Mouse (Mus musculus): Measurements from ENCODE around the gene Ddx1. TPM values are rescaled to one million over a fixed set of nuclear protein-coding genes. Genes with fewer than 3 reads are reported as not detected.
"Not testable (repeated sequence)": the region's sequence is repeated elsewhere in the genome, so short reads cannot be mapped to it uniquely, and the experiment has no call there.

Gene Ddx1
- polyA plus RNA-seq, 1 experiment from 2014 or later: 127 TPM

DNA sequence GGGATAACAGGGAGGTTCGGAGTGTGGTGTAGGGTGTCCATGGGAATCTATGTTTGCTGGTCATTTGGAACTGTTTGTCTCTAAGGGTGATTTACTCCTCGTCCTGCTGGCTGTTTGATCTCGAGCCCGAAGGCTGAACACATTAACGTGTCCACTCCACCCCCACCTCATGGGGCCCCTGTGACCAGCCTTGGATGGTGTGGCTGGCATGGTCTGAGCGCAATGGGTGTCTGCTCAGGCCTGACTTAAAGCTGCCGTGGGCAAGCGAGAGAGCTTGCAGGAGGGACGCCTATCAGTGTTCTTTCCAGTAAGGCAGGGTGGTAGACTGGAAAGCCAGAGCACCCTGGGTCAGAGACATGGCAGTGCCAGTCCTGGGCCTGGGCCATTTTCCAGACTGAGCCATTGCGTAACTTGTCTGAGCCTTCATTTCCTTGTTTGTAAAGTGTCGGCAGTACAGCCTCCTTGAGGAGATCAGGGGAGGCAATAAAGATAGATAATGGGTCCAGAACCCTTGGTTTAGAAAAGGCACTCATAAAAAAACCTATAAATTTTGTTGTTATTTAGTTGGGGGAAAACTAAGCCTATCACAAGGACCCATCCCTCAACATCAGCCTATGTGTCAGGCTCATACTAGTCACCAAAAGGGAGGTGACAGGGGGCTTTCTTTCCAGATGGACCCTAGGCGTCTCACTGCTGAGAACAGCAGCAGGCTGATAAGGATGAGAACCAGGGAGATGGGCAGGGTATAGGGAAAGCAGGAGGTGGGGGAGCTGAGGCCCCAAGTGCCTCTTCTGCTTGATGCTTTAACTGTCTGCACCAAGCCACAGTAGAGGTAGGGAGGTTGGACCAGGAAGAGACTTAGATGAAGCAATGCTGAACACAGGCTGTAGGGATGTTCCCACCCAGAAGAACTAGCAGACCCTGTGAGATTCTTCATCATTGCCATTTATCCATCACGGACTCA is 49.4 kb downstream of the Ddx1 start:
- H3K4me2 ChIP-seq: no peak overlapping the region
- H3K27me3 ChIP-seq: no peaks in the 10 kb centered on the region
- WGBS: 58% methylated on average over 13 of the region's 13 CpGs
- no peaks in the 10 kb centered on the region for H3K4me1 ChIP-seq
- no peak for ATAC-seq (ENCODE audit: insufficient number of reproducible peaks, low FRiP score, low TSS enrichment, low read depth)
- no peaks in the 10 kb centered on the region for H3K9me3 ChIP-seq
- no peak overlapping the region for H3K9ac ChIP-seq
- H3K36me3 ChIP-seq: no peaks in the 10 kb centered on the region
- no peak overlapping the region for H3K4me3 ChIP-seq
- H3K27ac ChIP-seq: no peak overlapping the region

DNA sequence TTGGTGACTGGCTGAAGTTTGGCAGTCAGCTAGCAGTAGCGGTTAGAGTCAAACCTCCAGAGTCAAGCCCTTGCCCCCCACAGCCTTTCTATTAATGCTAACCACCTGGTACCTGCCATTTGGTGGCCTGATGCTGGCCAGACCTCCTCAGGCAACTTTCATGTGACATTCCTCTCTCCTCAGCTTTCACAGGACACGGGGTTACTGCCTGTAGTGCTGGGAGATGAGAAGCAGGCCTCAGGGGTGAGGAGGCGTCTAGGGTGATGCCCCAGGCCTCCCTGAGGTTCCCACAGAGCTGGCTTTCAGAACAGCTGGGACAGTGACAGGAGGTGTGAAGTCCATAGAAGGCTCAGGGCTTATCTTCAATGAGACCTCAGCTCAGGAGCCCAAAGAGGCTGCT is 50.9 kb downstream of the Ddx1 start:
- no peak for ATAC-seq (ENCODE audit: insufficient number of reproducible peaks, low FRiP score, low TSS enrichment, low read depth)
- Histone ChIP-seq H3K4me2 (no peak overlapping the region), H3K27ac (no peak overlapping the region), H3K27me3 (no peaks in the 10 kb centered on the region), H3K4me1 (no peaks in the 10 kb centered on the region), H3K9ac (no peak overlapping the region), H3K4me3 (no peak overlapping the region), H3K36me3 (no peaks in the 10 kb centered on the region), H3K9me3 (no peaks in the 10 kb centered on the region)
- 43% methylated on average over 3 of the region's 3 CpGs for WGBS

DNA sequence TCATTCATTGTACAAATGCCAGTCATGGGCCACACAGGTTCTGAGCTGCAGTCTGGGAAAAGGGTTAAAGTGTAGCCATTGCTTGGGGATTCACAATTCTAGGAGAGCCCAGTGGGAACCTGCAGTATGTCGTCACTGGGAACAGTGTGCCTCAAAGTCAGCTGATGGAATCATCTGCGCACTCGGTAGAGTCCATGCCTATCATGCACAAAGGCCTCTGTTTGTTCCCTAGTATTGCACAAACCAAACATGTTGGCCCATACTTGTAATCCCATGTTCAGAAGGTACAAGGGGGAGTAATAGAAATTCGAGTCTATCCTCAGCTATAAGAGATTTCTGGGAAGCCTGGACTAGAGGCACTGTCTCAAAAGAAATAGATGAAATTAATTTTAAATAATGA is 52.9 kb downstream of the Ddx1 start:
- no peak overlapping the region for H3K27ac ChIP-seq
- no peaks in the 10 kb centered on the region for H3K27me3 ChIP-seq
- no peaks in the 10 kb centered on the region for H3K36me3 ChIP-seq
- 54% methylated on average over 4 of the region's 4 CpGs for WGBS
- H3K9me3 ChIP-seq: no peaks in the 10 kb centered on the region
- no peak for ATAC-seq (ENCODE audit: insufficient number of reproducible peaks, low FRiP score, low TSS enrichment, low read depth)
- no peaks in the 10 kb centered on the region for H3K4me1 ChIP-seq
- H3K4me3 ChIP-seq: no peak overlapping the region
- H3K9ac ChIP-seq: no peak overlapping the region
- H3K4me2 ChIP-seq: no peak overlapping the region

DNA sequence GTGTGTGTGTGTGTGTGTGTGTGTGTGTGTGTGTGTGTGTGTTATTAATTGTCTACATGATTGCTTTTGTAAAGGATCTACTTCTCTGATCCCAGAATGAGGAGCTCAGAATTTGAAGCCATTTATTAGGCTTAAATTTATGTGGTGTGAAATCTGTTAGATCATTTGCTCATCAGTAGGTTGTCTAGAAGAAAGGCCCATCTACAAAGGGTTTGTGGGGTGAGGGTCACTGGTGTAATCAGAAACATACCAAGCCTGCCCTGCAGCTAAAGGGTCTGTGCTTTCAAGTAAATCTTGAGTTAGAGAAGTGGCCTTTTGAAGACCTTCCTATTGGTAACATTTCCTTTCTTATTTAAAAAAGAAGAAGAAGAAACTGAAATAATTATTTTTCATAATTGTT is 53.5 kb downstream of the Ddx1 start:
- Histone ChIP-seq H3K27ac (no peak overlapping the region), H3K4me3 (no peak overlapping the region), H3K27me3 (no peaks in the 10 kb centered on the region), H3K36me3 (no peaks in the 10 kb centered on the region), H3K9me3 (no peaks in the 10 kb centered on the region), H3K9ac (no peak overlapping the region), H3K4me1 (no peaks in the 10 kb centered on the region), H3K4me2 (no peak overlapping the region)
- no peak for ATAC-seq (ENCODE audit: insufficient number of reproducible peaks, low FRiP score, low TSS enrichment, low read depth)

DNA sequence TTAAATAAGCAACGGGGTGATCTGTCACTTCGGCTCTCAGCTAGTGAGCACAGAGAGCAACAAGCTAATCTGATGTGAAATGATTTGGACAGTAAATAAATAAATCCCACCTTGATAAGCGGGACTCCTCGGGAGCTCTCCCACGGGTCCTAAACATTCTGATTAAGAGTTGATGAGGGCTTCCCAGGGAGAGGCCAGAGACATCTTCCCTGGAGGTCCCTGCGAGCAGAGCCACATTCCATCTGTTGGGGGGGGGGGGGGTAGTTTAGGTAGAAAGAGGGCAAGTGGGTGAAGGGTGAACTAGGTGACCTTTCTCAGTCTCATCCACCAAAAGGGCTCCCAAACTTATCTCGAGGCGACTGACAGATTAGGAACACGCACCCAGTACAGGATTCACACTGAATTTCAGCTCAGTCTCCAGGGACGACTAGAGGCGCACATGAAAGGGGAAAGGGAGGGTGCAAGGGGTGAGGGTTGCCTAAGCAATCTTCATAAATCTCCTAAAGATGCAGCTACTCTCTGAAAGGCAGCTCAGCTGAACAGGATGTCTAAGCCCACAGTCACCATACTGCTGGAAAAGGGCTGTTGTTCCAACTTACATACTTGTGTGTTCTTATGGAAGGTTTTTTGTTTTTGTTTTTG is 60.8 kb downstream of the Ddx1 start:
- Histone ChIP-seq H3K4me1 (peaks cover 17% of the 10 kb centered on the region), H3K9me3 (no peaks in the 10 kb centered on the region), H3K4me2 (no peak overlapping the region), H3K27ac (no peak overlapping the region), H3K4me3 (no peak overlapping the region), H3K9ac (no peak overlapping the region), H3K36me3 (no peaks in the 10 kb centered on the region), H3K27me3 (peaks cover 9% of the 10 kb centered on the region; the same call in 1 of the 2 replicates)
- 34% methylated on average over 11 of the region's 11 CpGs for WGBS
- no peak for ATAC-seq (ENCODE audit: insufficient number of reproducible peaks, low FRiP score, low TSS enrichment, low read depth)

DNA sequence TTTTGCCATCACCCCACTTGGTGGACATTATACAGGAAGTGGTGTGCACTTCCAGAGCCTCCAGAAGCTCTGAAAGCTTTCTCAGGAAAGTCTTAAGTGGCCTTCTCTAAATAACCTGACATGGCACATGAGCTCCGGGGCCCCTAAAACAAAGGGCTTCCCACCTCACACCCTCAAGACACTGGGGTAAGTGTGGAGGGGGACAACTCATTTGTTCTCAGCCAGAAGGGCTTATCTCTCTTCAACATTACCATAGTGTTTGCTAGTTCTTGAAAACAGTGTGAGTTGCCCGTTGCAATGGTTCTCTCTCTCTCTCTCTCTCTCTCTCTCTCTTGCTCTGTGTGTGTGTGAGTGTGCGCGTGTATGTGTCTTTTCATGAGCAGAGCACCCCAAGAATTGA is 62.8 kb downstream of the Ddx1 start:
- no peak overlapping the region for H3K4me2 ChIP-seq
- no peak overlapping the region for H3K27ac ChIP-seq
- H3K9me3 ChIP-seq: no peaks in the 10 kb centered on the region
- peaks cover 28% of the 10 kb centered on the region for H3K4me1 ChIP-seq
- no peak for ATAC-seq (ENCODE audit: insufficient number of reproducible peaks, low FRiP score, low TSS enrichment, low read depth)
- no peak overlapping the region for H3K4me3 ChIP-seq
- 89% methylated on average over 4 of the region's 4 CpGs for WGBS
- H3K27me3 ChIP-seq: peaks cover 14% of the 10 kb centered on the region
- no peak overlapping the region for H3K9ac ChIP-seq
- H3K36me3 ChIP-seq: no peaks in the 10 kb centered on the region

DNA sequence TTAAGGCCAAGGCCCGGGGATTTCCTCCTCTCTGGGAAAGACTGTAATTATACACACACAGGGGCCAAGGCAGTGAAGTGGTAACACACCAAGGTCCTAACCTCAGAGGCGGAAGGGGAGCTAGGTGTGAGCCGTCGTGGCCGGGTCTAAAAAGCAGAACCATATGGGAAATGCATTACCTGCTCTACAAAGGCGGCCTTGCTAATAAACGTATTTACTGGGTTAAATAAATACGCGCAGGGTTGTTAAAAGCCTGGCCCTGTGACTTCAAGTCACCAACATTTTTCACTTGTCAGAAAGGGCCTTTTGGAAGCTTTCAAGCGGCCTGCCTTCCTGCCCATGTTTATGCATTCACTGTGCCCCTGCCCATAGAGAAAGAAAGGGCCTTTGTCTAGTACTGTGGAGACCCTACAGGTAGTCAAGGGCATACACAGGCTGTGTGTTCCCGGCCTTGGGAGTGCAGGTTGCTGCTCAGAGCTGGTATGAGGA is 64.1 kb downstream of the Ddx1 start:
- Histone ChIP-seq H3K27ac (no peak overlapping the region), H3K4me1 (peaks cover 39% of the 10 kb centered on the region), H3K36me3 (no peaks in the 10 kb centered on the region), H3K4me2 (no peak overlapping the region), H3K9ac (no peak overlapping the region), H3K9me3 (no peaks in the 10 kb centered on the region), H3K4me3 (no peak overlapping the region), H3K27me3 (peaks cover 14% of the 10 kb centered on the region)
- ATAC-seq (ENCODE audit: insufficient number of reproducible peaks, low FRiP score, low TSS enrichment, low read depth): peak; percentile 66
- WGBS: 35% methylated on average over 11 of the region's 11 CpGs

DNA sequence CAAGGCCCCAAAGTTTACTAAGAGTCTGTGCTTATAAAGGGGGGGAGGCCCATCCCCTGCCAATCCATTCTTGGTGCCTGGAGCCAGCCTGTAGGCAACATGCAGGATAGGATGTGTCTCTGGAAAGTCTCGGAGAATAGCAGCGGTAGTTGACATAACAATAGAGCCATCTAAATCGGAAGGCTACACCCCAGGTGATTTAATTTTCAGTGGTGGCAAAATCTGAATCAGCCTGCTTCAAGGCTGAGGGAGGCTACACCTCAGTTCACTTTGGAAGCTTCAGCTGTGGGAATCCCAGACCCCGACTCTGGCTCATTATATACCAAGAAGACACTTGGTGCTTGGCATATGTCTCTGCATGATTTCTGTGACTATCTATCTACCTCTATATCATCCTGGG is 64.9 kb downstream of the Ddx1 start:
- peaks cover 14% of the 10 kb centered on the region for H3K27me3 ChIP-seq
- 60% methylated on average over 4 of the region's 4 CpGs for WGBS
- H3K27ac ChIP-seq; ATAC-seq (ENCODE audit: insufficient number of reproducible peaks, low FRiP score, low TSS enrichment, low read depth); H3K4me2 ChIP-seq; H3K9me3 ChIP-seq; H3K4me3 ChIP-seq; H3K36me3 ChIP-seq; H3K9ac ChIP-seq: not testable (repeated sequence)
- peaks cover 39% of the 10 kb centered on the region for H3K4me1 ChIP-seq

DNA sequence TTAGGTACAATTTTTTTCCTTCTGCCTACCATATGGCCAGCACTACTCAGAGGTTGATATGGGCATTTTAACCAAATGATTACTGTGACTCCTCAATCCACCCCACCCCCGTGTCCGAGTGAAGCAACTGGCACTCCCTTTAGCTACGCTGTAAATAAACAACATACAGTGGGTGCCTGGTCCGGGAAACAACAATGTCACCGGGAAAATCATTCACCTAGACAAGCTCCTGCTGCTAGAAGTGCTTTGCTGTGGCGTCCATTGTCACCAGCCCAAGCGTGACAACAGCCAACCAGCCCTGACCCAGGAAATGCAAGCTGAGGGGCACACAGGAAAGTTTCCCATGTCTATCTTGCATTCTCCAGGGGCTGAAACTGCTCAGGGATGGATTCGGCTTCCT is 66.8 kb downstream of the Ddx1 start:
- Histone ChIP-seq H3K36me3 (no peaks in the 10 kb centered on the region), H3K4me1 (peaks cover 39% of the 10 kb centered on the region), H3K4me2 (no peak overlapping the region), H3K4me3 (no peak overlapping the region), H3K9ac (no peak overlapping the region), H3K27me3 (peaks cover 14% of the 10 kb centered on the region), H3K9me3 (no peaks in the 10 kb centered on the region), H3K27ac (no peak overlapping the region)
- 46% methylated on average over 8 of the region's 8 CpGs for WGBS
- no peak for ATAC-seq (ENCODE audit: insufficient number of reproducible peaks, low FRiP score, low TSS enrichment, low read depth)

DNA sequence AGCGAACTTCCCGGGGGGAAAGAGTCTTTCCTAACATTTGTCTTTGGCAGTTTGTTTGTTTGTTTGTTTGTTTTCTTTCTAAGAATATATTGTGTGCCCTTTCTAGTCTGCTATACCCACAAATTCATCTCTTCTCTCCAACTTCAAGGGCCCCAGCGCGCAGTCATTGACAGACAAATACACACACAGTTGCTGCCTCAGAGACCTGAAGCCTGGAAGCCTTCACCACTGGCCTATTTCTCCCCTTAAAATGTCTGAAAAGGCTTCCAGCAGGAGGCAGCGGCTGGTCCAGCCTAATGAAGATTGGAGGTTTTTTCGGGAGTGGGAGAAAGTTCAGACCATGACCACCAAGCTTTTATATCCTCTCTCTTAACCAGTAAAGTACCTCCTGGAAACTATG is 67.3 kb downstream of the Ddx1 start:
- no peak overlapping the region for H3K4me2 ChIP-seq
- H3K9ac ChIP-seq: no peak overlapping the region
- no peak for ATAC-seq (ENCODE audit: insufficient number of reproducible peaks, low FRiP score, low TSS enrichment, low read depth)
- WGBS: 47% methylated on average over 6 of the region's 6 CpGs
- no peaks in the 10 kb centered on the region for H3K36me3 ChIP-seq
- no peaks in the 10 kb centered on the region for H3K9me3 ChIP-seq
- H3K4me1 ChIP-seq: peaks cover 44% of the 10 kb centered on the region
- peaks cover 14% of the 10 kb centered on the region for H3K27me3 ChIP-seq
- H3K27ac ChIP-seq: no peak overlapping the region
- no peak overlapping the region for H3K4me3 ChIP-seq

DNA sequence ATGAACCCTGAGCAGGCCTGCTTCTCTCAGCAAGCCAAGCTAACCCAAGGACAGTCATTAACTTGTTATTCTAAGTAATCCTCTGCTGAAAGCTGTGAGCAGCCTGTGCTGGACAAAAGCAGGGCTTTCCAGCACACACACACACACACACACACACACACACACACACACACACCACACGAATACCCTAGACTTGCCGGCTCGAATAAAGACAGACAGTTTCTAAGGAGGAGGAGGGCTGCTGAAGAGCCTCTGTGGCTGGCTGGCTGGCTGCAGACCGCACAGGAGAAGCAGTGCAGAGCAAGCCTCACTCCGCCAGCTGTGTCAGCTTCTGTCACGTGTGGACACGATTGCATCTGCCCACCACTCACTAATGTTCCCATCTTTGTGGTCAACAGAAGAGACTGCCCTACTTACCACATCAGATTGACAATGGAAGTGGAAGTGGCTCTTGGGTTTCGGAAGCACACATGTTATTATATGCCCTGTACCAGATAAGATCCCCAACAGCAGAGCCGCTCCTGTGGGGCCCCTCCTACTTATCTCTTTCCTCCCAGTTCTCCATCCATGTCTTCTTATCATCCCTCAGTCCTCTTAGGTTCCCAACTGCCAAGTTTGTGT is 68.2 kb downstream of the Ddx1 start:
- Histone ChIP-seq H3K4me1 (peaks cover 51% of the 10 kb centered on the region), H3K27ac (no peak overlapping the region), H3K4me2 (no peak overlapping the region), H3K36me3 (no peaks in the 10 kb centered on the region), H3K27me3 (peaks cover 16% of the 10 kb centered on the region), H3K4me3 (no peak overlapping the region), H3K9ac (no peak overlapping the region), H3K9me3 (no peaks in the 10 kb centered on the region)
- no peak for ATAC-seq (ENCODE audit: insufficient number of reproducible peaks, low FRiP score, low TSS enrichment, low read depth)
- WGBS: 26% methylated on average over 9 of the region's 9 CpGs

DNA sequence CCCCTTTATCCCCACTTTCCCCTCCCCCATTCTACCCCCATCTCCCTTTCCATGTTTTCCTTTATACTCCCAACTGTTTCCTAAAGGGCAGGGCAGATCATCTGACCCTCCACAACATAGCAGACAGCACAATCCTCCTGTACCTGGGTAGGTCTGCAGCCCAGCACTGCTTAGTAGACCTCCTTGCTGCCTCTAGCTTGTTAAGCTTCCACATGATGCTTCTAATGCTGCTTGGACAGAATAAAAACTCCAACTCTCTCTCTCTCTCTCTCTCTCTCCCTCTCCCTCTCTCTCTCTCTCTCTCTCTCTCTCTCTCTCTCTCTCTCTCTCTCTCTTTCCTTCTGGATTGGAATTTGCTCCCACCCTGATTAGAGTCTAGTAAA is 68.7 kb downstream of the Ddx1 start:
- no peak for ATAC-seq (ENCODE audit: insufficient number of reproducible peaks, low FRiP score, low TSS enrichment, low read depth)
- H3K4me1 ChIP-seq: peaks cover 51% of the 10 kb centered on the region
- H3K4me2 ChIP-seq: no peak overlapping the region
- H3K27me3 ChIP-seq: peaks cover 16% of the 10 kb centered on the region
- no peaks in the 10 kb centered on the region for H3K9me3 ChIP-seq
- H3K36me3 ChIP-seq: no peaks in the 10 kb centered on the region
- no peak overlapping the region for H3K9ac ChIP-seq
- no peak overlapping the region for H3K4me3 ChIP-seq
- no peak overlapping the region for H3K27ac ChIP-seq

Data from limb, embryonic 15.5 days (tissue).